Mouse (Mus musculus) effector memory CD4-positive, alpha-beta T cell, adult 5 months (primary cell): ENCODE data around the gene Olfr361. TPM values are rescaled to one million over a fixed set of nuclear protein-coding genes. Genes with fewer than 3 reads are reported as not detected.

Experiments
- polyA plus RNA-seq: library from polyadenylated mRNA; unstranded; fragments of 100-300 nt; shearing (Covaris generic); gene quantifications from one replicate; pipeline ENCODE4 v1.2.1, GENCODE M21; 2017

Olfr361 gene
- not detected for polyA plus RNA-seq

GRCm38 (mm10) chr2:37089190-37089589 is at the start of gene Olfr361:
TSS of gene Olfr361 (minus strand) at chr2:37089290.

GRCm38 (mm10) chr2:37117810-37118209 is 28.7 kb upstream of the Olfr361 start, which contains the start of gene Olfr362:
TSS of gene Olfr362 (minus strand) at chr2:37117910.

GRCm38 (mm10) chr2:37065446-37065845 is 23.6 kb downstream of the Olfr361 start, which contains the start of gene Olfr360:
TSS of gene Olfr360 (plus strand) at chr2:37065746.

Other genes starting within 250 kb of the Olfr361 start
- gene Olfr350, start 243.0 kb downstream of the Olfr361 start, polyA plus RNA-seq: not detected
- not detected for gene Olfr351, start 226.6 kb downstream of the Olfr361 start, polyA plus RNA-seq
- gene Olfr352, start 220.8 kb downstream of the Olfr361 start, polyA plus RNA-seq: not detected
- not detected for gene Olfr353, start 196.4 kb downstream of the Olfr361 start, polyA plus RNA-seq
- 0.06 TPM for gene Olfr354, start 183.6 kb downstream of the Olfr361 start, polyA plus RNA-seq
- 0.26 TPM for gene Olfr355, start 160.4 kb downstream of the Olfr361 start, polyA plus RNA-seq
- gene Olfr356, start 152.2 kb downstream of the Olfr361 start, polyA plus RNA-seq: not detected
- gene Olfr357, start 95.5 kb downstream of the Olfr361 start, polyA plus RNA-seq: not detected
- gene Olfr358, start 80.0 kb downstream of the Olfr361 start, polyA plus RNA-seq: not detected
- not detected for gene Olfr360, start 23.5 kb downstream of the Olfr361 start, polyA plus RNA-seq
- not detected for gene Olfr362, start 28.6 kb upstream of the Olfr361 start, polyA plus RNA-seq
- not detected for gene Olfr364-ps1, start 50.0 kb upstream of the Olfr361 start, polyA plus RNA-seq
- not detected for gene Olfr365, start 98.9 kb upstream of the Olfr361 start, polyA plus RNA-seq
- gene Olfr366, start 122.3 kb upstream of the Olfr361 start, polyA plus RNA-seq: not detected
- not detected for gene Olfr368, start 237.2 kb upstream of the Olfr361 start, polyA plus RNA-seq